Mouse (Mus musculus): ENCODE results near the gene Adipor2. TPM values are rescaled to one million over a fixed set of nuclear protein-coding genes. Genes with fewer than 3 reads are reported as not detected.
A peak's percentile ranks its signal among the peaks of the same experiment; 100 is the strongest.
"Not testable (repeated sequence)": the region's sequence is repeated elsewhere in the genome, so short reads cannot be mapped to it uniquely, and the experiment has no call there.

Gene Adipor2
- total and polyA plus RNA-seq, 3 experiments: 57.0 to 63.6 (median 62.7) TPM

DNA sequence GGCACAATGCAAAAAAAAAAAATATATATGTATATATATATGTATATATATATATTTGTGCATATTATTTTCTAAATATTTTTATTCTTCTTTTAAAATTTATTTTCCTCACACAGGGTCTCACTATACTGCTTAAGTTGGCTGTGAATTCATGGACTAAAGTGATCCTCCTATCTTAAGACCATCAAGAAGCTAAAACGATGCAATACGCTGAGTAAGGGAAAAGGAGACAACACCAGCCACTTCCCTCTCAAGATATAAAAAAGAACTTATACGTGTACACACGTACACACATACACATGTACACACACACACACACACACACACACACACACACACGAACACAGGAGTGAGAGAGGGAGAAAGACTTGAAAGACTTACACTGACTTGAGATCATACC is 53.9 kb downstream of the Adipor2 start:
- DNase-seq: no peak
- no peak for TF ChIP-seq CTCF (IDR thresholded peaks at IDR 0.05)
- TF ChIP-seq POLR2A (IDR thresholded peaks at IDR 0.05; ENCODE audit: insufficient read depth, low read depth, low read length): no peak
- TF ChIP-seq EP300 (IDR thresholded peaks at IDR 0.05; ENCODE audit: insufficient read depth, low read depth, low read length): no peak
- intact Hi-C loops (cut with DNase I): no loop called here
- Histone ChIP-seq H3K36me3 (ENCODE audit: control insufficient read depth, insufficient read depth, low read length) (peaks cover 21% of the 10 kb centered on the region), H3K27ac (no peak overlapping the region), H3K4me1 (ENCODE audit: control insufficient read depth, insufficient read depth, low read length) (peaks cover 1% of the 10 kb centered on the region), H3K27me3 (ENCODE audit: control insufficient read depth, insufficient read depth, low read length) (no peaks in the 10 kb centered on the region), H3K9ac (ENCODE audit: low read depth, low read length) (no peak overlapping the region), H3K79me2 (replicated peaks; ENCODE audit: control insufficient read depth, insufficient read depth, low read length) (no peaks in the 10 kb centered on the region; the same call in 1 of the 2 replicates), H3K4me3 (no peak overlapping the region)
- 87% methylated on average over 5 of the region's 5 CpGs for WGBS

DNA sequence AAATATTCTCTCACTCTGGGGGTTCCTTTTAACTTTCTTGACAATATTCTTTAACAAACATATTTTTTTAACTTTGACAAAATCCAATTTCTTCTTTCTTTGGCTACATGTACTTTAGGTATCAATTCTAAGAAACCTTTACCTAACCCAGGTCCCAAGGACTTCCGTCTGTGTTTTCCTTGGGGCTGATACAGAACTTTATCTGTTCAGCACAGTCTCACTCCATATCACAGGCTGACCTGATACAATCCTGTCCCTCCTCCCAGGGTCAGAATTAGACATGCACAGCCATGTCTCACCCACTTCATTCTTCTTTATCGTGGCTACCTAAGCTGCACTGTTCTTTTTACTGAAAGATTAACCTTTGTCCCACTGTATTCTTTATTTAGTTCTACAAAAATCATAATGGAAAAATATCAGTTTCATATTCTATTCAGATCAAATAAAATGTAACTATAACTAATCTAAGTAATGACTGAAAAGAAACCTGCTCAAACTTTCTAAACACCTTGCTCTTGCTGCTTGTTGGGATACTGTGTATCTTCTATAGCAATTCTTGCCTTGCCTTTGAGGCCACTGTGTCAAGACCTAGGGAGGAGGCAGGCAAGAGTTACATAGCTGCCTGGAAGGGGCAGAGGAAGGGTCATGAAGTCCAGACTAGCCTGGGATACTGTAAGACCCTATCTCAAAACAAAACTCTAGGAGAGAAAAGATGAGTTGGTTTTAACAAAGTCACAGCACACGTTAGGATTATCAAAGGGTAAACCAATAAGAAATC is 56.4 kb downstream of the Adipor2 start:
- Histone ChIP-seq H3K9ac (ENCODE audit: low read depth, low read length) (no peak overlapping the region), H3K27me3 (ENCODE audit: control insufficient read depth, insufficient read depth, low read length) (no peaks in the 10 kb centered on the region), H3K79me2 (replicated peaks; ENCODE audit: control insufficient read depth, insufficient read depth, low read length) (no peaks in the 10 kb centered on the region; the same call in 1 of the 2 replicates), H3K4me3 (no peak overlapping the region), H3K27ac (no peak overlapping the region), H3K36me3 (ENCODE audit: control insufficient read depth, insufficient read depth, low read length) (peaks cover 21% of the 10 kb centered on the region), H3K4me1 (ENCODE audit: control insufficient read depth, insufficient read depth, low read length) (no peaks in the 10 kb centered on the region; the same call in none of the 2 replicates)
- WGBS: 63% methylated on average over 3 of the region's 3 CpGs
- TF ChIP-seq CTCF (IDR thresholded peaks at IDR 0.05): no peak
- TF ChIP-seq EP300 (IDR thresholded peaks at IDR 0.05; ENCODE audit: insufficient read depth, low read depth, low read length): no peak
- no peak for TF ChIP-seq POLR2A (IDR thresholded peaks at IDR 0.05; ENCODE audit: insufficient read depth, low read depth, low read length)
- DNase-seq: no peak
- intact Hi-C loops (cut with DNase I): no loop called here

DNA sequence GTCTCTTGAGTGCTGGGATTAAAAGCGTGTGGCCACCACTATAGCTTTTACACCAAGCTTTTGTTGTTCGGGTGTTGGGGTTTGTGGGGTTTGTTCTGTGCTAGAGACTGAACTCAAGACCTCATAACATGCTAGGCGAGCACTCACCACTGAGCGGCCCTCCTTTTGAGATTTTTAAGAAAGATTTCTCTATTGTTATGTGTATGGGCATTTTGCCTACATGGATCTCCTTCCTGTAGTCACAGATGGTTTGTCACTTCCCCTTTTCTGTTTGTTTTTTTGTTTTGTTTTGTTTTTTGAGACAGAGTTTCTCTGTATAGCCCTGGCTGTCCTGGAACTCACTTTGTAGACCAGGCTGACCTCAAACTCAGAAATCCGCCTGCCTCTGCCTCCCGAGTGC is 57.3 kb downstream of the Adipor2 start:
- H3K79me2 ChIP-seq (replicated peaks; ENCODE audit: control insufficient read depth, insufficient read depth, low read length); H3K4me3 ChIP-seq; H3K4me1 ChIP-seq (ENCODE audit: control insufficient read depth, insufficient read depth, low read length); H3K27me3 ChIP-seq (ENCODE audit: control insufficient read depth, insufficient read depth, low read length); intact Hi-C loops (cut with DNase I); DNase-seq; H3K27ac ChIP-seq; H3K9ac ChIP-seq (ENCODE audit: low read depth, low read length): not testable (repeated sequence)
- 79% methylated on average over 6 of the region's 6 CpGs for WGBS
- H3K36me3 ChIP-seq (ENCODE audit: control insufficient read depth, insufficient read depth, low read length): peaks cover 21% of the 10 kb centered on the region
- TF ChIP-seq CTCF (IDR thresholded peaks at IDR 0.05): peak; percentile 18; the same call in 1 of the 2 replicates

DNA sequence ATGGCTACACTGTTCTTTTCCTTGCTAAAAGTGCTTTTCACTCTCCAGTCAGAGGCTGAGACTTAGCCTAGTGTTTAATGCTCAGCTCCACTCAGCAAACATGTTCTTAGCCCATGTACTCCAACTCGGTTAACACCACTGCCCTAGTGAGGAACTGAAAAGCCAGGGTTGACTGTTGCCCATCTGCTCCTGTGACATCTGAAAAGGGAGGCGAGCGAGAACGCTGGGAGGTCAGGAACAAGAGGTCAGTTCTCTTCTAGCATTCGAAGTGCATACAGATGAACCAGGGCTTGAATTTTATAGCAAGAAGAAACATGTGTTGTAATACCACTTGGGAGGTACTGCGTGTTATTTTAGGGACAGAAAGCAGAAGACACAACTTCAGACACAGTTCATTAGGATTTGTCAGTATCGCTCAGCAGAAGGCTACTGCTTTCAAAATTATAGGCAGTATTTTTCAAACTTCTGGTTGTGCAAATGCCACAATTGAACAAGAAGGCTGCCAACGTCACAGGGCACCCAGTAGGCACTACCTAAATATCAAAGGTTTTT is 59.4 kb downstream of the Adipor2 start:
- TF ChIP-seq EP300 (IDR thresholded peaks at IDR 0.05; ENCODE audit: insufficient read depth, low read depth, low read length) (no peak), CTCF (IDR thresholded peaks at IDR 0.05) (no peak), POLR2A (IDR thresholded peaks at IDR 0.05; ENCODE audit: insufficient read depth, low read depth, low read length) (no peak)
- peaks cover 14% of the 10 kb centered on the region for H3K36me3 ChIP-seq (ENCODE audit: control insufficient read depth, insufficient read depth, low read length)
- WGBS: 88% methylated on average over 8 of the region's 8 CpGs
- no peak overlapping the region for H3K9ac ChIP-seq (ENCODE audit: low read depth, low read length)
- no peaks in the 10 kb centered on the region for H3K79me2 ChIP-seq (replicated peaks; ENCODE audit: control insufficient read depth, insufficient read depth, low read length)
- no peak overlapping the region for H3K27ac ChIP-seq
- intact Hi-C loops (cut with DNase I): no loop called here
- H3K4me1 ChIP-seq (ENCODE audit: control insufficient read depth, insufficient read depth, low read length): no peaks in the 10 kb centered on the region; the same call in none of the 2 replicates
- no peak for DNase-seq
- H3K27me3 ChIP-seq (ENCODE audit: control insufficient read depth, insufficient read depth, low read length): no peaks in the 10 kb centered on the region
- no peak overlapping the region for H3K4me3 ChIP-seq

- no peaks in the 10 kb centered on the region for H3K4me1 ChIP-seq (ENCODE audit: control insufficient read depth, insufficient read depth, low read length)
- H3K9ac ChIP-seq (ENCODE audit: low read depth, low read length): no peak overlapping the region
- intact Hi-C loops (cut with DNase I): loop anchor here (5.0 kb wide), 1 partner anchor 430 kb away; no protein-coding TSS in a partner anchor
- no peak for DNase-seq
- H3K27ac ChIP-seq: no peak overlapping the region
- no peaks in the 10 kb centered on the region for H3K79me2 ChIP-seq (replicated peaks; ENCODE audit: control insufficient read depth, insufficient read depth, low read length)
- H3K27me3 ChIP-seq (ENCODE audit: control insufficient read depth, insufficient read depth, low read length): no peaks in the 10 kb centered on the region
- TF ChIP-seq EP300 (IDR thresholded peaks at IDR 0.05; ENCODE audit: insufficient read depth, low read depth, low read length) (no peak), CTCF (IDR thresholded peaks at IDR 0.05) (no peak), POLR2A (IDR thresholded peaks at IDR 0.05; ENCODE audit: insufficient read depth, low read depth, low read length) (no peak)
- 80% methylated on average over 6 of the region's 6 CpGs for WGBS
- H3K4me3 ChIP-seq: no peak overlapping the region
- H3K36me3 ChIP-seq (ENCODE audit: control insufficient read depth, insufficient read depth, low read length): no peaks in the 10 kb centered on the region
Observed at GRCm38 (mm10) chr6:119352501-119352900, 65.0 kb downstream of the Adipor2 start.

GRCm38 (mm10) chr6:119351656-119352055 is 65.8 kb downstream of the Adipor2 start:
- DNase-seq: no peak
- WGBS: 62% methylated on average over 8 of the region's 8 CpGs
- Histone ChIP-seq H3K9ac (ENCODE audit: low read depth, low read length) (no peak overlapping the region), H3K4me1 (ENCODE audit: control insufficient read depth, insufficient read depth, low read length) (no peaks in the 10 kb centered on the region), H3K4me3 (no peak overlapping the region), H3K27me3 (ENCODE audit: control insufficient read depth, insufficient read depth, low read length) (no peaks in the 10 kb centered on the region), H3K36me3 (ENCODE audit: control insufficient read depth, insufficient read depth, low read length) (no peaks in the 10 kb centered on the region), H3K27ac (no peak overlapping the region), H3K79me2 (replicated peaks; ENCODE audit: control insufficient read depth, insufficient read depth, low read length) (no peaks in the 10 kb centered on the region)
- no peak for TF ChIP-seq EP300 (IDR thresholded peaks at IDR 0.05; ENCODE audit: insufficient read depth, low read depth, low read length)
- no peak for TF ChIP-seq CTCF (IDR thresholded peaks at IDR 0.05)
- TF ChIP-seq POLR2A (IDR thresholded peaks at IDR 0.05; ENCODE audit: insufficient read depth, low read depth, low read length): no peak
- intact Hi-C loops (cut with DNase I): loop anchor here (5.0 kb wide), 1 partner anchor 429 kb away; no protein-coding TSS in a partner anchor

Data from heart, adult 2 months (tissue).